Mouse (Mus musculus) embryonic fibroblast, embryonic 13.5 days (primary cell): ENCODE measurements at regions not wholly inside any gene's neighbourhood (a gene's known extent, or its start where the extent isn't known, plus 50 kb on each side); places are given as distances from the start of the nearest gene placed in this dataset.
A peak's percentile ranks its signal among the peaks of the same experiment; 100 is the strongest.
"Not testable (repeated sequence)": the region's sequence is repeated elsewhere in the genome, so short reads cannot be mapped to it uniquely, and the experiment has no call there.

Source experiments
- H3K27ac ChIP-seq: 2 replicates; pipeline ENCODE4 v1.5.1; 2012; ENCODE audit warnings: low read length, control low read depth, inconsistent platforms; ENCODE audit not compliant: insufficient read depth
- H3K4me1 ChIP-seq: 2 replicates; pipeline ENCODE4 v1.6.1; 2011; ENCODE audit warnings: low read length; ENCODE audit not compliant: control insufficient read depth, insufficient read depth
- H3K4me3 ChIP-seq: 2 replicates; pipeline ENCODE4 v1.5.1; 2011; ENCODE audit warnings: mild to moderate bottlenecking, control low read depth, low read length; ENCODE audit not compliant: insufficient read depth
- CTCF ChIP-seq: IDR thresholded peaks from 2 replicates; pipeline ENCODE4 v1.5.1; 2011; ENCODE audit warnings: mild to moderate bottlenecking, control low read depth, low read length, moderate library complexity, borderline replicate concordance; ENCODE audit not compliant: insufficient read depth
- POLR2A ChIP-seq: IDR thresholded peaks from 2 replicates; pipeline ENCODE4 v1.6.1; 2011; ENCODE audit warnings: low read depth, mild to moderate bottlenecking, control low read depth, low read length, moderate library complexity

- H3K4me3 ChIP-seq, H3K4me1 ChIP-seq, H3K27ac ChIP-seq: not testable (repeated sequence)
These were observed 57.0 kb upstream of the Egfem1 start for GRCm38 (mm10) chr3:29024851-29025250.

GRCm38 (mm10) chr3:29027726-29028125, 54.1 kb upstream of the Egfem1 start:
- TF ChIP-seq CTCF (no peak), POLR2A (no peak)
- Histone ChIP-seq H3K27ac (no peak overlapping the region), H3K4me1 (no peaks in the 10 kb centered on the region), H3K4me3 (no peak overlapping the region)

- H3K4me1 ChIP-seq, result no peaks in the 10 kb centered on the region
- no peak overlapping the region for H3K4me3 ChIP-seq
- TF ChIP-seq POLR2A, result no peak
- no peak for TF ChIP-seq CTCF
- H3K27ac ChIP-seq, result no peak overlapping the region
These were observed 51.0 kb upstream of the Egfem1 start for GRCm38 (mm10) chr3:29030791-29031190.

- H3K4me3 ChIP-seq, result no peak overlapping the region
- H3K27ac ChIP-seq, result no peak overlapping the region
- no peaks in the 10 kb centered on the region for H3K4me1 ChIP-seq
- TF ChIP-seq POLR2A (no peak), CTCF (peak; percentile 58; the same call in 1 of the 2 replicates)
These were observed 50.0 kb upstream of the Egfem1 start for GRCm38 (mm10) chr3:29031811-29032210.
